Mouse (Mus musculus) heart, embryonic 14.5 days (tissue): ENCODE measurements around the gene Styx. TPM values are rescaled to one million over a fixed set of nuclear protein-coding genes. Genes with fewer than 3 reads are reported as not detected.

Experiments used
- ATAC-seq: fragments of 200-750 bp; cut with Nextera tagmentation; 2 replicates; pipeline ENCODE4 v1.8.0; 2017; ENCODE audit warnings: low read depth, moderate TSS enrichment; ENCODE audit not compliant: insufficient number of reproducible peaks, insufficient read depth, low FRiP score
- H3K27ac ChIP-seq, 2 experiments: fragments of 200-500 bp in 1 of 2; fragments of 300-500 bp in 1 of 2; sonication (generic) in 1 of 2; replicated peaks in 1 of 2; 2 replicates each; pipeline ENCODE4 v1.5.1; 2012 to 2014; ENCODE audit warnings: low read depth in 2 of 2, low read length in 2 of 2, control low read depth in 1 of 2, mild to moderate bottlenecking in 1 of 2, mixed read lengths in 1 of 2; ENCODE audit not compliant: control insufficient read depth in 1 of 2, insufficient read depth in 1 of 2
- H3K27me3 ChIP-seq: fragments of 300-500 bp; sonication (generic); 2 replicates; pipeline ENCODE4 v1.6.1; 2014; ENCODE audit warnings: mild to moderate bottlenecking, low read length, control low read depth; ENCODE audit not compliant: control insufficient read depth, insufficient read depth
- H3K36me3 ChIP-seq: fragments of 300-500 bp; sonication (generic); 2 replicates; pipeline ENCODE4 v1.6.1; 2014; ENCODE audit warnings: mild to moderate bottlenecking, control low read depth, low read length, mixed read lengths; ENCODE audit not compliant: control insufficient read depth, insufficient read depth
- H3K4me1 ChIP-seq, 2 experiments: fragments of 200-500 bp in 1 of 2; fragments of 300-500 bp in 1 of 2; sonication (generic) in 1 of 2; 2 replicates each; pipeline ENCODE4 v1.6.1; 2012 to 2014; ENCODE audit warnings: low read length in 2 of 2, control low read depth in 1 of 2, mixed read lengths in 1 of 2; ENCODE audit not compliant: control insufficient read depth in 2 of 2, insufficient read depth in 2 of 2
- H3K4me2 ChIP-seq: fragments of 300-500 bp; sonication (generic); 2 replicates; pipeline ENCODE4 v1.6.1; 2014; ENCODE audit warnings: mild to moderate bottlenecking, low read length
- H3K4me3 ChIP-seq, 2 experiments: fragments of 200-500 bp in 1 of 2; fragments of 300-500 bp in 1 of 2; sonication (generic) in 1 of 2; 2 replicates each; pipeline ENCODE4 v1.5.1; 2012 to 2014; ENCODE audit warnings: low read length in 2 of 2, mild to moderate bottlenecking in 2 of 2, control low read depth in 1 of 2, low read depth in 1 of 2, moderate library complexity in 1 of 2; ENCODE audit not compliant: control insufficient read depth in 1 of 2, insufficient read depth in 1 of 2
- H3K9ac ChIP-seq: fragments of 300-500 bp; sonication (generic); 2 replicates; pipeline ENCODE4 v1.6.1; 2014; ENCODE audit warnings: mild to moderate bottlenecking, low read length
- H3K9me3 ChIP-seq: fragments of 300-500 bp; sonication (generic); 2 replicates; pipeline ENCODE4 v1.6.1; 2016; ENCODE audit warnings: low read length, control low read depth; ENCODE audit not compliant: control insufficient read depth
- WGBS: fragments of 180-500 bp; shearing (Covaris S2); extraction: QIAGEN DNeasy Blood & Tissue Kit; methylation state at CpG from one replicate; pipeline ENCODE4 v1.1.7; 2014; 5-methylcytosine and 5-hydroxymethylcytosine counted together
- polyA plus RNA-seq: library from polyadenylated mRNA; unstranded; fragments of >200 nt; fragmentation: Nextera tagmentation; extraction: Ambion mirVana; gene quantifications from 2 replicates; pipeline ENCODE4 v1.2.1, GENCODE M21; 2014

The Styx gene
- polyA plus RNA-seq, 1 experiment from 2014 or later = 73.9 TPM

- 85% methylated on average over 2 of the region's 2 CpGs for whole genome bisulfite sequencing
- H3K9ac ChIP-seq = no peak overlapping the region
- H3K27ac ChIP-seq = no peak overlapping the region
- no peaks in the 10 kb centered on the region for H3K36me3 ChIP-seq
- no peaks in the 10 kb centered on the region for H3K9me3 ChIP-seq
- ATAC-seq = no peak
- H3K4me2 ChIP-seq = no peak overlapping the region
- 0 out of 4 replicates have a peak, but pooled peaks cover 2 to 4% of the 10 kb centered on the region in 2 experiments for H3K4me1 ChIP-seq
- no peaks in the 10 kb centered on the region for H3K27me3 ChIP-seq
- no peak overlapping the region for H3K4me3 ChIP-seq
Observed at GRCm38 (mm10) chr14:45322450-45322849, 28.4 kb upstream of the Styx start.

- Histone ChIP-seq H3K9ac (no peak overlapping the region), H3K4me1 (0 out of 4 replicates have a peak, but pooled peaks cover 2 to 4% of the 10 kb centered on the region in 2 experiments), H3K9me3 (no peaks in the 10 kb centered on the region), H3K27me3 (no peaks in the 10 kb centered on the region), H3K4me2 (no peak overlapping the region), H3K36me3 (no peaks in the 10 kb centered on the region), H3K27ac (no peak overlapping the region), H3K4me3 (no peak overlapping the region)
- WGBS = 82% methylated on average over 3 of the region's 3 CpGs
- no peak for ATAC-seq
Observed at GRCm38 (mm10) chr14:45323320-45323719, 27.6 kb upstream of the Styx start.

GRCm38 (mm10) chr14:45325471-45325870 lies 25.4 kb upstream of the Styx start:
- H3K4me2 ChIP-seq = no peak overlapping the region
- no peaks in the 10 kb centered on the region for H3K9me3 ChIP-seq
- no peaks in the 10 kb centered on the region for H3K4me1 ChIP-seq
- no peak overlapping the region for H3K27ac ChIP-seq
- H3K27me3 ChIP-seq = no peaks in the 10 kb centered on the region
- ATAC-seq = no peak
- H3K9ac ChIP-seq = no peak overlapping the region
- H3K36me3 ChIP-seq = no peaks in the 10 kb centered on the region
- no peak overlapping the region for H3K4me3 ChIP-seq

- no peaks in the 10 kb centered on the region for H3K27me3 ChIP-seq
- H3K36me3 ChIP-seq = peaks cover 21% of the 10 kb centered on the region
- 86% methylated on average over 4 of the region's 4 CpGs for WGBS
- H3K4me3 ChIP-seq = no peak overlapping the region
- H3K4me1 ChIP-seq = peaks cover 0 to 5% of the 10 kb centered on the region in 2 experiments; a peak in 2 of 4 replicates
- no peak for ATAC-seq
- no peak overlapping the region for H3K27ac ChIP-seq
- H3K9ac ChIP-seq = no peak overlapping the region
- H3K4me2 ChIP-seq = no peak overlapping the region
- no peaks in the 10 kb centered on the region for H3K9me3 ChIP-seq
Observed at GRCm38 (mm10) chr14:45328072-45328713, 22.7 kb upstream of the Styx start.

GRCm38 (mm10) chr14:45329018-45329588 lies 21.8 kb upstream of the Styx start:
- Histone ChIP-seq H3K27me3 (no peaks in the 10 kb centered on the region), H3K36me3 (peaks cover 28% of the 10 kb centered on the region), H3K27ac (0 out of 4 replicates have a peak overlapping the region, but pooled peaks of 1 of the 2 experiments have one; percentile 24), H3K9me3 (no peaks in the 10 kb centered on the region), H3K4me2 (peak overlapping the region; percentile 67), H3K9ac (peak overlapping the region; percentile 58; the same call in 1 of the 2 replicates), H3K4me3 (peak overlapping the region; percentile 25 to 77; a peak in 3 of 4 replicates), H3K4me1 (peaks cover 0 to 5% of the 10 kb centered on the region in 2 experiments; a peak in 2 of 4 replicates)
- no peak for ATAC-seq
- 13% methylated on average over 8 of the region's 8 CpGs for WGBS

- H3K9ac ChIP-seq = peak within 1 kb of the TSS; percentile 88
- peak; percentile 97 for ATAC-seq
- H3K27me3 ChIP-seq = no peaks in the 10 kb centered on the region
- H3K4me1 ChIP-seq = peaks cover 0 to 5% of the 10 kb centered on the region in 2 experiments; a peak in 2 of 4 replicates
- H3K27ac ChIP-seq = peak within 1 kb of the TSS; percentile 85 to 88
- H3K36me3 ChIP-seq = peaks cover 32% of the 10 kb centered on the region
- peak within 1 kb of the TSS; percentile 77 to 97 for H3K4me3 ChIP-seq
- WGBS = under 1% methylated on average over 43 of the region's 44 CpGs
- H3K4me2 ChIP-seq = peak within 1 kb of the TSS; percentile 83
- no peaks in the 10 kb centered on the region for H3K9me3 ChIP-seq
Observed at GRCm38 (mm10) chr14:45329589-45330181, 21.2 kb upstream of the Styx start, which contains the start of gene Psmc6. Psmc6 (plus strand) TSS chr14:45329788.

- H3K27me3 ChIP-seq = no peaks in the 10 kb centered on the region
- H3K4me3 ChIP-seq = no peak overlapping the region
- H3K4me1 ChIP-seq = no peaks in the 10 kb centered on the region
- H3K9me3 ChIP-seq = no peaks in the 10 kb centered on the region
- 82% methylated on average over 16 of the region's 16 CpGs for WGBS
- no peak overlapping the region for H3K27ac ChIP-seq
- ATAC-seq = no peak; the same call in 1 of the 2 replicates
- H3K9ac ChIP-seq = no peak overlapping the region
- H3K36me3 ChIP-seq = peaks cover 34% of the 10 kb centered on the region
- no peak overlapping the region for H3K4me2 ChIP-seq
Observed at GRCm38 (mm10) chr14:45364211-45365195, 13.6 kb downstream of the Styx start.
